Mouse (Mus musculus): ENCODE results near the gene Yju2.
"Not testable (repeated sequence)": the region's sequence is repeated elsewhere in the genome, so short reads cannot be mapped to it uniquely, and the experiment has no call there.

Yju2 gene

DNA sequence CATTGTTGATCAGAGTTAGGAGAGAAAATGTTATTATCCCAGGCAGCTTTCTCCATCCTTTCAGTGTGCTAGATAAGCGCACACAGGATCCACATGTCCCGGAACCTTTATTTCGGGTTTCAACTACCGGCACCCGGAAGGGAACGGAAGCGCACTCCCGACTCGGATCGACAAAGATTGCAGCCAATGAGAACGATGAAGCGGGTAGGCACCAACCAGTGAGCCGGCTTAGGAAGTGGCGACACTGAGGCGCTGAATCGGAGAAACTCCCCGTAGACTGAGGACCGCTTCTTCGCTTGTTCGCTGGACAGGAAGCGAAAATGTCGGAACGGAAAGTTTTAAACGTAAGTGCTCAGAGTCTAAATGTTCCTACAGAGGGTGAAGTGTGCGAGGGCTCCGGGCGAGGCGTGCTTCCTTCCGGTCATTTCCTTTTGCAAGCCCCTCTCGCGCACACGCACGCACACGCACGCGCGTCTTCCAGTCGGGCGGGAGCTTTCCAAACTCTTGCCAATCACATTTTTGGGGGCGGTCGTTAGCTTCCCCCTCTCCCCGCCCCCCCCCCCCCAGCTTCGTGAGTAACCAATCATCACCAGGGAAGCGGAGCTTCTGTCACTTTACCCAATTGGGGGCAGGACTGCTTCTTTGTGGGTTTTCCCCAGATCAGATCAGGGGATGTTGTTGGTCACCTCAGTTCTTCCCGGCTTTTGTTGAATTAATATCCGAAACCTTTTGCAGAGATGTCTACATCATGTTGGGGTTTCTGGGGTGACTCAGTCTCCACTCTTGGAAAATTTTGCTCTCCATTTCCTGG lies at the start of gene Yju2:
Gene Yju2, plus strand, starts transcription at position 182 of the 811 bp plus-strand sequence.
- peak; percentile 86 to 90 for DNase-seq (ENCODE audit: low spot score in 2 of 2)

DNA sequence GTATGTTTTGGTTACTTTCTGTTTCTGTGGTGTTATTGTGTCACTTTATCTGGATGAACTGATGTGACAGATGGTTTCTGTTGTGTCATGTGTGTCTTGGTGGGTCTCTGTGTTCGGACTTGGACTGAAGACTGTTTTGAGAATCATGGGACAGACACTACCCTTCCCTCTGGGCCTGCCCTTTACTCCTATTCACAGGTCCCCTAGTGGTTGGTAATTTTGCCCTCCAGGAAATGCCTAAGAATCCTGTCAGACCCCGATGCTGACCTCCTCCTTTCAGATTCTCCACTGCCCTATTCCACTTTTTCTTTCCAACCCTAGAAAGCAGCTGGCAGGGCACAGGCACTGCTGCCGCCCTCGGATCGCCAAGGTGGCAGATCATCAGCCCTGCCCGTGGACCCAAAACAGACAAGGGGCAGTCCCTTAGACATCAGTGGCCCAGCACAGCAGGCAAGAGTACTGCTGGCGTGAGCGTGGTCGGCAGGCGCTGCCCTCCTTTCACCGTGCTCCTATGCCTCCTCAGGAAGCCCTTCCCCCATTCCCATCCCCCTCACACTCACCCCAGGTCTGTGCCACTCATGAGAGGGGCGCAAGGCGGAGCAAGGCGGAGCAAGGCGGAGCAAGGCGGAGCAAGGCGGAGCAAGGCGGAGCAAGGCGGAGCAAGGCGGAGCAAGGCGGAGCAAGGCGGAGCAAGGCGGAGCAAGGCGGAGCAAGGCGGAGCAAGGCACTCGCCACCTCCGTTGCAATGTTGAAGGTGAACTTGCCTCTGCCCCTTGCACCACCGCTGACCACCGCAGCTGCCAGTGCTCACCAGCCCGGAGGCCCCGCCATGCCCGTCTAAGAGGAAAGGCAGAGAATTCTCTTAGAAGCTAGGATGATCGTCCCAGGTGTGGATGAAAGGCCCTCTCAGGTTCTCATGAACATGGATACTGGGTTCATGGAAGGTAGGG lies 27.1 kb upstream of the Yju2 start:
- DNase-seq (ENCODE audit: low spot score in 2 of 2): peak; percentile 41 to 52

DNA sequence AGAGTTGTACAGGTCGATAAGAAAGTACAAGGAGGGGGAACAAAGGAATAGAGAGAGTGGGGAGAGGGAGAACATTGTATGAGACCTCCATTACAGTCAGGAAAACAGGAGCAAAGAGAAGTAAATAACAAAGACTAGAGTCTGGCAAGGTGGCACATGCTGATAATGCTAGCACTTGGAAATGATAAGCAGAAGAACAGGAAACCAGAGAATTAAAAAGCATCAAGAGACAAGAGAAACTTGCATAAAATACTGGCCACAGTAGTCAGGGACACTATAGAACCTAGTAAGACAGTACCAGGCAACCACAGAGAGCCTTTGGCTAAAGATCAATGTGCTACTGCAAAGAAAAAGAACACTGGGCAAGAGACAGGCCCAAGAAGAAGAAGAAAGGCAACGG lies 26.3 kb upstream of the Yju2 start:
- no peak for DNase-seq (ENCODE audit: low spot score in 2 of 2)

DNA sequence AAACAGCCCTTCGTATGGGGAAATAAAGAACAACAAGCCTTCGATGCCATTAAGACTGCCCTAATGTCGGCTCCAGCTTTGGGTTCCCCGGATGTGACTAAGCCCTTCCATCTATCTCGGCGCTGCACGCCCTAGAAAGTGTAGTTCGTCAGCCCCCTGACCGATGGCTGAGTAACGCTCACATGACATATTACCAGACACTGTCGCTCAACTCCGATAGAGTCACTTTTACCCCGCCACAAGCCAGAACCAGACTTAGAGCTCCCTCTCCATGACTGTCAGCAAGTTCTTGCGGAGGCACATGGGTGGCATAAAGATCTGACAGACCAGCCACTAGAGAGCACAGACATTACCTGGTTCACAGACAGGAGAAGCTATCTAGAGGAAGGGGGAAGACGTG lies 25.7 kb upstream of the Yju2 start:
- DNase-seq (ENCODE audit: low spot score in 2 of 2): no peak

DNA sequence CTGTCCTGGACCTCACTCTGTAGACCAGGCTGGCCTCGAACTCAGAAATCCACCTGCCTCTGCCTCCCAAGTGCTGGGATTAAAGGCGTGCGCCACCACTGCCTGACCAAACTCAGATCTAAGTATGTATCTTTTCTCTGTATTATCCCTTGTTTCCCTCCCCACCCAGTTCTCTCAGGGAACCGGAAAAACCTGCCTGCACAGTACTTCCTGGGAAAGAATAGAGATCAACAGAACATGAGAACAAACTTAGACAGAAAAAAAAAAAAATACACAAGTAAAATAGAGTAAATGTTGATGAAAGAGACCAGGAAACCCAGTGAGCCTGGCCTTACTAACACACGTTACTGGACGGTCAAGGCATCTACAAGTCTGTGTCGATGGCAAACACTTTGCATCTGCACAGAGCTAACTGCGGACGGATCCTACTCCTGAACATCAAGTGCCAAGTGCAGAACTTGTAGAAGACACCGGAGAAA lies 14.5 kb upstream of the Yju2 start:
- DNase-seq (ENCODE audit: low spot score in 2 of 2): not testable (repeated sequence)

DNA sequence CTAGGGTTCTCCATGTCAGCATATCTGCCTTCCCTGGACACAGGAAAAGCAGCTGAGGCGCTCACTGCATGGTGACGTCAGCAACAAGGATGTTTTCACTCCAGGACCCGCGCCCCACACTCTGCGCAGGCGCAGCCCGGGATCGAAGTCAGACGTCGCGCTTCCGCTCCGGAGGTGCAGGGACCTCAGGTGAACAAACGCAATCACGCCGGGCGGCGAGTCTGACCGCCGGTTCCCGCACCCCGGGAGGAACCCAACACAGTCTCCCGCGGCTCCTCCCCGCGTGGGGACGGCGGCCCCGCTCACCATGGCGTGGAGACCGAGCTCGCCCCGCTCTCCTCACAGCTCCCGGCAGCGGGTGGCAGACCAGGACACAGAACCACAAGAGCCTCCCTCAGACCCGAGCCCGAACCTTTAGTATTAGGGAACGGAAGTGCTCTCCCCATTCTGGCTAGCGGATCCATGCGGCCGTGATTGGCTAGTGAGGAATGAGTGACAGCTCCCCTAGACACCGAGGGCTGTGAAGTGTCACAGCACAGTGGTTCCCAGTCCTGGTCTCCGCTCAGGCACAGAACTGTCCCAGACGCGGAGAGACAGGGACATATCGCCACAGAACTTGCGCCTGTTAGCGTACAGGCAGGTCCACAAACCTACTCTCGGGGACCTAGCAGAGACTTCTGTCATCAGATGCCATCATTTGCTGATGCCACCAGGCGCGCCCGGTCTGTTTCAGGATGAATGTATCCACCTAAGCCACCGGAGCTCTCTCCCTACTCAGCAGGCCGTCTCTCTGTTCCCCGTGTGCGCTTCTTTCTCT lies 13.8 kb upstream of the Yju2 start:
- DNase-seq (ENCODE audit: low spot score in 2 of 2): peak; percentile 71 to 79

DNA sequence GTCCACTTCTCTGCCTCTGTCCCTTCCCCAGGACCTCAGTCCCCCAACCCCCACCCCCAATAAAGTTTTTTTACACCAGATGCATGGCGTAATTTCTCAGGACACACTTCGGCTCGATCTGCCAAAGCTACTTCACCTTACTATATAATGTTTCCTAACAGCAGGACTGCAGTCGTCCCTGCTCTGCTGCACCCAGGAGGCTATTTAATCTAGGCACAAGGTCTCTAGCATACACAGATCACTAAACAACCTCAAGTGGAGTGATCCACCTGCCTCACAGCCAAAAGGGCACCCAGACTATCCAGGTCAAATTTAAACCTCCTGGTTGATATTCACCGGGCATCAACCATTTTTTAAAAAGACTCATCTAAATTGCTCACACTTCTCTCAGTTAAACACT lies 13.2 kb upstream of the Yju2 start:
- no peak for DNase-seq (ENCODE audit: low spot score in 2 of 2)

DNA sequence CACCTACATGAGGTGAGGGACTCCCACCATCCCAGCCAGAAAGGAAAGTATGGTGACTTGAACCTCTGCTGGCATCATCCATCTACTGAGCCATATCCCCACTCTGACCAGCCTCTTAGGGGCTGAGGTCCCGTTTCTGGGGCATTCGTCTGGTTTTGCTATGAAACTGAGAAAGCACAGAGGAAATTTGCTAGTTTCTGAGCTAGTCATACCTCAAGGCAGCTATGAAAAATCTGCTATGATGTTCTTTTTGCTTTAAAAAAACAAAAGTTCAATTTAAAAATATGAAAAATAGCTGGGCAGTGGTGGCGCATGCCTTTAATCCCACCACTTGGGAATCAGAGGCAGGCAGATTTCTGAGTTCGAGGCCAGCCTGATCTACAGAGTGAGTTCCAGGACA lies 10.3 kb upstream of the Yju2 start:
- DNase-seq (ENCODE audit: low spot score in 2 of 2): no peak

DNA sequence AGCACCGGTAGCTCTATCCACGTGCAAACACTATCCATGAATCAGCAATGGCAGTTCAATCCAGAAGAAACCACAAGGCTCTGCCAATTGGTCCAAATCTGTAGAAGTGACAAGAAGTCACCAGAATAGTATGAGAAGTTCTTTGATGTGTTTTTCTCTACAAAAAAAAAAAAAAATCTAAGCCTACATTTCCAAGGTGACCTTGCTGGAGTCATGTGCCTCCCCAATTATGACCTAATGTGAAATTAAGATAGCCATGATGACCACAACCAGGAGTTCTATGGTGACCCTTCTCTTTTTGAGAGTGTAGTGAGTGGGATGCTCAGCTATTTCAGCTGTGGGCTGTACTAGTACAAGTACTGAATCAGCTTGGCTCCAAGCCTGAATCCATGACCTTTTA lies 9.5 kb upstream of the Yju2 start, which contains the start of gene Zfp119b:
Gene Zfp119b, minus strand, starts transcription at position 101 of the 400 bp plus-strand sequence.
- no peak for DNase-seq (ENCODE audit: low spot score in 2 of 2)

DNA sequence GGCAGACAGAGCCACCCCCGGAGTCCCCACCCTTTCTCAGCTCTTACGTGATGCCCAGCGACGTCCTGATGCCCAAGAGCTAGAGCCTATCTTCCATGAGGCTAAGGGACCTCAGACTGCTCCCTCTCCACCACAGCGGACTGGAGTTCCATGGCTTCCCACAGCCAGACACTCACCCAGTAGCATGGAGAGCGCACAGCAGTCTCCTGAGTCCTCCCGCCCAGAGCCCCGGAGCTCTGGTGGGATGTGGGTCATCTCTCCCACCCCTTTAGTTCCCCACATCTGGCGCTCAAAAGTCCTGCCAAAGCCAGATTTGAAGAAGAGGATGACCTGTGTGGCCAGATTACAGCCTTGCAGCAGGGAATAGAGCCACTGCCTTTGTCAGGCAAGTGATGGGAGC lies 8.3 kb upstream of the Yju2 start:
- DNase-seq (ENCODE audit: low spot score in 2 of 2): no peak

DNA sequence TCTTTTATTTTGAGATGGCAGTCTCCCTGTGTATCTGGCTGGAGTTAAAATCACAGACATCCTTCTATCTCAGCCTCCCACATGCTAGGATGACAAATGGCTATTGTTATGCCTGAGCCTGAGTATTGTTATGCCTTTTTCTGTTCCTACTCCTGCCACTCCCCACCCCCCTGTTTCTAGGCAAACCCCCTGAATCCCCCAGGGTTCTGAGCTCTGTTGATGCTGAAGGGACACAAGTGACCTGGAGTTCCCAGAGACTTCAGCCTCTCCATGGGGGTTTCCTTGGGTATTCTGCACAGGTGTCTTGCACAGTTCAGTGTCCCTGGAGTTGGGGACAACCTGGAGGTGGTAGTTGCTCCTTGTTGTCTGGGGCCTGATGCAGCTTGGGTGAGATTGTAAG lies 6.9 kb upstream of the Yju2 start:
- no peak for DNase-seq (ENCODE audit: low spot score in 2 of 2)

DNA sequence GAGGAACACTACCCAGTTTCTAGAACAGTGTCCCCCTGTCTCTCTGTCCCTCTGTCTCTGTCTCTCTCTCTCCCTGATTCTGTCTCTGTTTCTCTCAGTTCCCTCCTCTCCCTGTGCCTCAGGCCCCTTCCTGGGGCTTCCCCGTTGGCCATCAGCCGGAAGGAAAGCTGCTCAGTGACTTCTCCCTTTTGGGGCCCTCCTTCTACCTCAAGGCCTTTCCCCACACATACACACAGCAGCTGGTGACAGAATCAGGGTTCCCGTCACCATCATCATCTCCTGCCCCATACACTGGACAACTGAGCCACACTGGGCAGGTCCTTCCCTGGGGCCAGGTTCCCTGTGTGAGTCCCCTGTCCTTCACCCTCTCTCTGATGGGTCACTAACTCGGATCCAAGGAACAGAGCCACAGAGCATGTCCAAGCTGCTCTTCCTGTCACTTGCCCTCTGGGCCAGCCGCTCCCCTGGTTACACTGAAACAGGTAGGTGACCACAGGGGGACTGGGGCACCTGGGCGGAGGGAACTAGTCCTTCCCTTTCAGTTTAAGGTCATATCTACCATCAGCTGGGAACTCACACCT lies 6.4 kb upstream of the Yju2 start, which contains the start of gene Ebi3:
Gene Ebi3, plus strand, starts transcription at position 194 of the 581 bp plus-strand sequence.
- peak in 1 of 2 experiments; percentile 3 for DNase-seq (ENCODE audit: low spot score in 2 of 2)

DNA sequence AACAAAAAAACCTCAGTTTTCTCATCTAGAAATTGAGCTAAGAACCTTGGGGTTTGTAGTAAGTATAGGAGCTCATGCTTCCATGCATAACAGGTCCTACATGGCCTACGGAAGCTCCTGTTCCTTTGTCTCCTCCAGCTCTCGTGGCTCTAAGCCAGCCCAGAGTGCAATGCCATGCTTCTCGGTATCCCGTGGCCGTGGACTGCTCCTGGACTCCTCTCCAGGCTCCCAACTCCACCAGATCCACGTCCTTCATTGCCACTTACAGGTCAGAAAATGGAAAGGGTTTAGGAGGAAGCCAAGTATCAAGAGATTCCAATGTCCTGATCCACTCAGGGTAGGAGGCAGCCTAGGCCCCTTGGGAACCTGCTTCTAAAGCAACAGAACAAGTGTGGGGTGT lies 5.1 kb upstream of the Yju2 start:
- DNase-seq (ENCODE audit: low spot score in 2 of 2): no peak

DNA sequence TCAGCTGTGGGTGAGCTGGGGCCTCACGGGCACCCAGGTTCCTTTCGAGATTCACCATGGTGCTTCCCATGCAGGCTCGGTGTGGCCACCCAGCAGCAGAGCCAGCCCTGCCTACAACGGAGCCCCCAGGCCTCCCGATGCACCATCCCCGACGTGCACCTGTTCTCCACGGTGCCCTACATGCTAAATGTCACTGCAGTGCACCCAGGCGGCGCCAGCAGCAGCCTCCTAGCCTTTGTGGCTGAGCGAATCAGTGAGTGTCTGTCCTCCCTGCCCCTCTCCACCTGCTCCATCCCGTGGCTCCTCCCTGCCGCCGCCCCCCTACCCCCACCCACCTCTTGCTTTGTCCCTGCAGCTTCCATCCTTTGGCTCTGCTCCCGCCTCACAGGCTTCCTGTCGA lies 4.7 kb upstream of the Yju2 start:
- no peak for DNase-seq (ENCODE audit: low spot score in 2 of 2)

DNA sequence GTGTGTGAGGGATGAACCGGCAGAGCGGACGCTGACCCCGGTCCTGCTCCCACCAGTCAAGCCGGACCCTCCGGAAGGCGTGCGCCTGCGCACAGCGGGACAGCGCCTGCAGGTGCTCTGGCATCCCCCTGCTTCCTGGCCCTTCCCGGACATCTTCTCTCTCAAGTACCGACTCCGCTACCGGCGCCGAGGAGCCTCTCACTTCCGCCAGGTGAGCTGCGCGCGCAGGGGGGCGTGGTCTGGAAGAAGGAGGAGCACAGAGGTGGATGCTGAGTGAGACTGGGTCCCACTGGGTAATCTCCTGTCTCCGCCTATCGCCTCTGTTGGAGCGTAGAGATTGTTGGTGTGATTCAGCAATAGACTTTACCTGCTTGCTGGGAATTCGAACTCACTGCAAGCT lies 2.8 kb upstream of the Yju2 start:
- peak; percentile 75 to 78 for DNase-seq (ENCODE audit: low spot score in 2 of 2)

DNA sequence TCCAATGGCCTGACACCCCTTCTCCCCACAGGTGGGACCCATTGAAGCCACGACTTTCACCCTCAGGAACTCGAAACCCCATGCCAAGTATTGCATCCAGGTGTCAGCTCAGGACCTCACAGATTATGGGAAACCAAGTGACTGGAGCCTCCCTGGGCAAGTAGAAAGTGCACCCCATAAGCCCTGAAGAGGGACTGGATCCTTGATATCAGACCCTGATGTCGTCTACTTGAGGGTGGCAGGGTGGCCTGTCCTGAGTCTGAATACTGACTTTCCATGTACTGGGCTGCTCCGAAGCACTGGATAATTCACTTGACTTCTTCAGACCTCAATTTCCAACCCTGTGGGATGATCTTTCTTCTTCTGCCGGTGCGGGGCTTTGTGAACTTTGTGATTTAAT lies 2.3 kb upstream of the Yju2 start:
- no peak for DNase-seq (ENCODE audit: low spot score in 2 of 2)

DNA sequence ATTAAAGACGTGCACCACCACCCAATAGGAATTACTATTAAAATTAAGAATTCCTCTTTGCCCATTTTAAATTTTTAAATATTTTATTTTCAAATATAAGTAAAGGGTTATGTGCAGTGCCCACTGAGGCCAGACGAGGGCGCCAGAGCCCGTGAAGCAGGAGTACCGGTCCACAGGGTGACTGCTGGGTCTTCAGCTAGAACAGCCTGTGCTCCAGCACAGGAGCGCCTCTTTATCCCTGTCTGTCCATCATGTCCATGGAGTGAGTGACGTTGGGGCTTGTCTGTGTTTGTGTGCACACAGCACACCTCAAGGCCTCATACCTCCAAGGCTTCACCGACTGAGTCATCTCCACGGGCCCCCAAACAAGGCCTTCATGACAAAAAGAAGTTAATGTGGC lies 1.7 kb upstream of the Yju2 start:
- peak; percentile 45 to 72 for DNase-seq (ENCODE audit: low spot score in 2 of 2)

DNA sequence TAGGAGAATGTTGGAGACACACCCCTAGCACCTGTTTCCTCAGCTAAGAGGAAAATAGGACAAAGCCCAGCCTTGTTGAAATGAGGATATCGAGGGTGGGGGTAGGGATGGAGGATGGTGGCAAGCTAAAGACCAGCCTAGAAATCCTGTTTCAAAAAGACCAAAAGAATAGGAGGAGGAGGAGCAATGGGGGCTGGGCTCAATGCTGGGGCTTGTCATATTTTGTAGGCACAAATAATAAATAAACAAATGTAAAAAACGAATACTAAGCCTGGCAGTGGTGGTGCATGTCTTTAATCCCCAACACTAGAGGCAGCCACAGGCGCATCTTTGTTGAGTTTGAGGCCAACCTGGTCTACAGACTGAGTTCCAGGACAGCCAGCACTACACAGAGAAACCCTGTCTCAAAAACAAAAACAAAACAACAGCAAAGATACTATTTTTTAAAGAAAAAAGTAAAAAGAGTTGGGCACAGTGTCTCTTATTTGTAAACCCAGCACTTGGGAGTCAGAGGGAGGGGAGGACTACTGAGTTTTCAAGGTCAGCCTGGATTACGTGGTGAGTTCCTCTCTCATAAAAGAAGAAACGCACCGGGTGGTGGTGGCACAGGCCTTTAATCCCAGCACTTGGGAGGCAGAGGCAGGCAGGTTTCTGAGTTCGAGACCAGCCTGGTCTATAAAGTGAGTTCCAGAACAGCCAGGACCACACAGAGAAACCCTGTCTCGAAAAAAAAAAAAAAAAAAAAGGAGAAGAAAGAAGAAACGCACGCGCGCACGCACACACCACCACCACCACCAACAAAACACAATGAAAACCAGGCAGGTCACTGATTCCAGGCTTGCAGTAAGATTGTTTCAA lies 944 bp upstream of the Yju2 start:
- no peak for DNase-seq (ENCODE audit: low spot score in 2 of 2)

DNA sequence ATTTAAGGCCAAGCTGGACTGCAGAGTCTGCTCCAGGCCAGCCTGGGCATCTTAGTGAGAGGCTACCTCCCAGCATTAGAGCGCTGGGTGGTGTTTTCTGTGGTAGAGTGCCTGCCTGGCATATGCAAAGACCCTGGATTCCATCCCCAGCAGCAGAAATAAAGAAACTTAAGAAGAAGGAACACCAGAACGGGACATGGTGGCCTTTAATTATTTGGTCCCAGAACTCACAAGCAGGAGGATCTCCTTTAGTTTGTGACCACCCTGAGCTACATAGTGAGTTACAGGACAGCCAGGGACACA lies 364 bp upstream of the Yju2 start:
- DNase-seq (ENCODE audit: low spot score in 2 of 2): no peak

DNA sequence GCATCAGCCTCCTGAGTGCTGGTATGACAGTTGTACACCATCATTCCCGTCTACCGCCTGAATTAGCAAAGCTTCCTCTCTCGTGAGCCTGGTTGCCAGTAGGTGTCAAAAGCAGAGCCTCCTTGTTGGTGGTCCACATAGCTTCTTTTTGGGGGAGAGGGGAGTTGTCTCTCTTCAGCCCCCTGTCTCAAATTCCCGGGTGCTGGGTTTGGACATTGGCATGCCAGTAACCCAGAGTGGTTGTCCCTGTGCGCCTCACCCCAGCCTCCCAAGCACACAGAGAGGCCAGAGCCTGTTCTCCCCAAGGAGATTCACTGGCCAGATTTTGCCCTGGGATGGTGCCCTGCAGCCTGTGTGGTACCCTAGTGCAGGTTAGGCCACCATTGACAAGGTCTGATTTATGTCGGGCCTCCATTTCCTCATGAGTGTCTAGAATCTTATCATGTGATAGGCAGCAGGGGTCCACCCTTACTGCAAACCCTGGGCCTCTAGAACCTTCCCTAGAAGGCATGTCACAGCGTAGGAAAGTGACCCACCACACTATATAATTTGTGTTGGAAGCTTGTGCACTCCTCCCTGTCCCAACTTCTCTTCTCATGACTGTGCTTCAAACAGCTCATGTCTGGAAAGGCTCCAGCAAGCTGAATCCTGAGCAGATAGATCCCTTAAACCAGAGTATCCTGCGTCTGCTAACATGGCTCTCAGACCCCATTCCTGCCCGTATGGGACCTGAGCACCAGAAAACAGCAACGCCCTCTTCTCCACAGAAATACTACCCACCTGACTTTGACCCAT lies 1.2 kb downstream of the Yju2 start:
- peak in 1 of 2 experiments; percentile 5 for DNase-seq (ENCODE audit: low spot score in 2 of 2)
